Mouse (Mus musculus) spleen, postnatal 14 days (tissue): ENCODE results near the gene Vrk1.

ENCODE experiments used
- DNase-seq, 2 experiments: peaks; one replicate each; pipeline ENCODE4 v3.0.0; 2021 to 2022; ENCODE audit warnings: low spot score in 2 of 2

Vrk1 gene

GRCm38 (mm10) chr12:106115070-106115891 is 105.3 kb downstream of the Vrk1 start:
- no peak for DNase-seq

- no peak for DNase-seq
These were observed 105.8 kb downstream of the Vrk1 start for GRCm38 (mm10) chr12:106115892-106116206.

- DNase-seq, result no peak
These were observed 113.2 kb downstream of the Vrk1 start for GRCm38 (mm10) chr12:106123276-106123675.

- no peak for DNase-seq
These were observed 114.6 kb downstream of the Vrk1 start for GRCm38 (mm10) chr12:106124581-106124980.
